Mouse (Mus musculus): ENCODE results near the gene Ecsit. TPM values are rescaled to one million over a fixed set of nuclear protein-coding genes. Genes with fewer than 3 reads are reported as not detected.

Gene Ecsit
- 10 to 100 TPM; 33.7 to 36.0 TPM for total RNA-seq (2021)
- long read RNA-seq, experiment 1, transcript Ecsit-201 (9 exons, 1,673 nt) = minor isoform, 19 of 69 reads
- long read RNA-seq, experiment 1, transcript Ecsit-204 (9 exons, 1,676 nt) = major isoform, 20 of 69 reads
- long read RNA-seq, experiment 1, partial matches to known transcripts = 13 of 69 reads
- long read RNA-seq, experiment 1, other reads (novel, unspliced or antisense) = 15 of 69 reads
- long read RNA-seq, experiment 2, transcript Ecsit-201 (9 exons, 1,673 nt) = minor isoform, 15 of 58 reads
- long read RNA-seq, experiment 2, transcript Ecsit-204 (9 exons, 1,676 nt) = major isoform, 18 of 58 reads
- long read RNA-seq, experiment 2, partial matches to known transcripts = 8 of 58 reads
- long read RNA-seq, experiment 2, other reads (novel, unspliced or antisense) = 16 of 58 reads

- peak; percentile 64 to 90 for DNase-seq (ENCODE audit: low spot score in 2 of 2)
Measured at GRCm38 (mm10) chr9:22085022-22085834, at the start of gene Ecsit. Gene Ecsit, minus strand, starts transcription at chr9:22085438.

- no peak for DNase-seq (ENCODE audit: low spot score in 2 of 2)
Measured at GRCm38 (mm10) chr9:22134246-22134890, 49.1 kb upstream of the Ecsit start.

GRCm38 (mm10) chr9:22132220-22132619, 47.0 kb upstream of the Ecsit start:
- DNase-seq (ENCODE audit: low spot score in 2 of 2) = no peak

GRCm38 (mm10) chr9:22131226-22131981, 46.2 kb upstream of the Ecsit start:
- peak in 1 of 2 experiments; percentile 38 for DNase-seq (ENCODE audit: low spot score in 2 of 2)

- no peak for DNase-seq (ENCODE audit: low spot score in 2 of 2)
Measured at GRCm38 (mm10) chr9:22125246-22126027, 40.2 kb upstream of the Ecsit start.

- DNase-seq (ENCODE audit: low spot score in 2 of 2) = no peak
Measured at GRCm38 (mm10) chr9:22124169-22124568, 38.9 kb upstream of the Ecsit start.

GRCm38 (mm10) chr9:22123069-22123609, 37.9 kb upstream of the Ecsit start:
- DNase-seq (ENCODE audit: low spot score in 2 of 2) = no peak

GRCm38 (mm10) chr9:22122005-22122404, 36.8 kb upstream of the Ecsit start:
- no peak for DNase-seq (ENCODE audit: low spot score in 2 of 2)

- DNase-seq (ENCODE audit: low spot score in 2 of 2) = no peak
Measured at GRCm38 (mm10) chr9:22121545-22121944, 36.3 kb upstream of the Ecsit start.

GRCm38 (mm10) chr9:22119543-22119942, 34.3 kb upstream of the Ecsit start:
- DNase-seq (ENCODE audit: low spot score in 2 of 2) = no peak

- DNase-seq (ENCODE audit: low spot score in 2 of 2) = peak in 1 of 2 experiments; percentile 47
Measured at GRCm38 (mm10) chr9:22117754-22118456, 32.7 kb upstream of the Ecsit start.

GRCm38 (mm10) chr9:22116740-22117426, 31.6 kb upstream of the Ecsit start, which contains the start of gene Elof1:
Gene Elof1, minus strand, starts transcription at chr9:22117172.
- peak; percentile 75 to 89 for DNase-seq (ENCODE audit: low spot score in 2 of 2)

- no peak for DNase-seq (ENCODE audit: low spot score in 2 of 2)
Measured at GRCm38 (mm10) chr9:22116086-22116485, 30.8 kb upstream of the Ecsit start.

GRCm38 (mm10) chr9:22115635-22116034, 30.4 kb upstream of the Ecsit start:
- DNase-seq (ENCODE audit: low spot score in 2 of 2) = no peak

- no peak for DNase-seq (ENCODE audit: low spot score in 2 of 2)
Measured at GRCm38 (mm10) chr9:22108194-22108593, 23.0 kb upstream of the Ecsit start.

GRCm38 (mm10) chr9:22099922-22100321, 14.7 kb upstream of the Ecsit start:
- no peak for DNase-seq (ENCODE audit: low spot score in 2 of 2)

- DNase-seq (ENCODE audit: low spot score in 2 of 2) = no peak
Measured at GRCm38 (mm10) chr9:22098993-22099696, 13.9 kb upstream of the Ecsit start, which contains the start of gene Cnn1. Gene Cnn1, plus strand, starts transcription at chr9:22099216.

GRCm38 (mm10) chr9:22095854-22096307, 10.6 kb upstream of the Ecsit start:
- DNase-seq (ENCODE audit: low spot score in 2 of 2) = peak; percentile 66 to 83
